Mouse (Mus musculus) lung, postnatal 14 days (tissue): ENCODE measurements at regions not wholly inside any gene's neighbourhood (a gene's known extent, or its start where the extent isn't known, plus 50 kb on each side); places are given as distances from the start of the nearest gene placed in this dataset.

Experiments
- DNase-seq: peaks from one replicate; pipeline ENCODE4 v3.0.0; 2021

DNA sequence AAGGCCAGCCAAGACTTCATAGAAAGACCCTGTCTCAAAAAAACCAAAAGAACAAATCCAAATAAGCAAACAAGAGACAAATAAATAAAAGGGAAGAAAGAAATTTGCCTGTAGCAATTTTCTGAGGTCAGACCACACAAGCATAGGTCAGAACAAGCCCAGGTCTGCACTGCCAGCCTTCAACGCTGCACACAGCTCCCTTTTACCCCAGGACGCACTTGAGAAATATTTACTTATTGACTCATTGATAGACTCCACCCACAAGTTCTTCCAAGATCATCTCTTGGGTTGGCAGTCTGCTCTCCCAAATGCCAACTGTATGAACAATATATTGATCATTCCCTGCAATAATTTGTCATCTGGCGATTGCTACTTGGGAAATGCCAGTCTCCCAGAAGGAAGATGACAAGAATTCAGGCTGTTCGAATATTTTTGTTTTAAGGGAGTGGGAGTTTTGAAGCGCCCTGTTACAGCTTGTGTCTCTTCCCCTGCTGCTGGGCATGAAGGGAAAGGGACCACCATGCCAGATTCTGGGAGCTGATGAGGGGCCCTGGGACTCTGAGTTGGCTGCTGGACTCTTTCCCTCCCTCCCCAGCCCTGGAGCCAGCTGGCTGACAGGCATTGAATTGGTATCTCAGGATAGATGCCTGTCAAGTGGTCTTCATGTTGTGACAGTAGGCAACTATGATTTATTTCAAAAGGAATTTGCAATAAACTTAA is 102.9 kb upstream of the Tle3 start:
- no peak for DNase-seq

DNA sequence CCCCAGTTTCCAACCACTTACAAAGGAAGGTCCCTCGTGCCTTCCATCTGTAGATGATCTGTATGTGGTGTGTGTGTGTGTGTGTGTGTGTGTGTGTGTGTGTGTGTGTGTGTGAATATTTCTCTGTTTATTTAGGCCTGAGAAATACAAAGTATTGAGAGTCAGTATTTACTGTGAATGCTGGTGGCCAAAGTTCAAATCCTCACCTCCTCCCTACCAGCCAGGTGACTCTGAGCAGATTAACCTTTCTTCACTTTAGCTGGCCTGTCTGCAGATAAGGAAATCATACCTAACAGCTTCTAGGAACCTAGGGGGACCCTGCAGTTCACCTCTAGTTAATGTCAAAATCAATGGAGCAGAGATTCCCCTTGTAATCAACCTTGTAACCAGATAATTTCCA is 100.9 kb upstream of the Tle3 start:
- DNase-seq, result no peak

DNA sequence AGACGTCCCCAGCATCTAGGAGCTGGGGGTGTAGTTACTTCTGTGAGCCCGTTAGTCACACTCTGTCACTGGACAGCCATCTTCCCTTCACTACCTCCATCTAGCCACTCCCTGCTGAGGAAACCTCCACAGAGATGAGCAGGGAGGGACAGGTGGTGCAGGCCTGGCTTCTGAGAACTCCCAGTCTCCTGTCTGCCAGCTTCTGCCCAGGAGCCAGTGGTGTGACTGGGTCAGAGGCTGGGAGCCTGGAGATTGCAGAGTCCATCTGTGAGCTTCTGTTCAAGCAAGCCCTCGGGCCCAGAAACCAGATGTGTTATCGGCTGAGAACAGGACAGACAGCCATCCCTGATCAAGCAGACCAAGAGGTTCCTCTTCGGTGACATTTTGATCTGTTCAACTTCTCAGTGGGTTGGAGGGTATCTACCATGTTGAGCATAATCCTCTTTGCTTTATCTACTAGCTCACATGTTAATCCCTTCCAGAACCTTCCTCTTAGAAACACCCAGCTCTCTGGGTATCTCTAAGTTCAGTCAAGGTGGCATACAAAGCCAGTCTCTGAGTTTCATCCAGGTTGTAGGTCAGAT is 100.3 kb upstream of the Tle3 start:
- DNase-seq, result no peak

DNA sequence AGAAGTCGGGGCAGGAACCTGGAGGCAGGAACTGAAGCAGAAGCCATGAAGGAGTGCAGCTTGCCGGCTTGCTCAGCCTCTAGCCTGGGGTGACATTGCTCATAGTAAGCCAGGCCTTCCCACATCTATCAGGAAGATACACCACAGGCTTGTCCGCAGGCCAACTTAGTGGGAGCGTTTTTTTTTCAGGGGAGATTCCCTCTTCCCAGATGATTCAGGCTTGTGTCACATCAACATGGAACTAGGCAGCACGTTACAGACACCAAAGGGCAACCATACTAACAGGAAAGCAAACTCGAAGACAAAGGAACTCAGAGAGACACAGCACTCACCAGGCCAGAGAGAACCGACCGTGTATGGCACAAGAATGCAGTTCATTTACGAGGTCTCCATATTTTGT is 98.1 kb upstream of the Tle3 start:
- DNase-seq, result no peak

DNA sequence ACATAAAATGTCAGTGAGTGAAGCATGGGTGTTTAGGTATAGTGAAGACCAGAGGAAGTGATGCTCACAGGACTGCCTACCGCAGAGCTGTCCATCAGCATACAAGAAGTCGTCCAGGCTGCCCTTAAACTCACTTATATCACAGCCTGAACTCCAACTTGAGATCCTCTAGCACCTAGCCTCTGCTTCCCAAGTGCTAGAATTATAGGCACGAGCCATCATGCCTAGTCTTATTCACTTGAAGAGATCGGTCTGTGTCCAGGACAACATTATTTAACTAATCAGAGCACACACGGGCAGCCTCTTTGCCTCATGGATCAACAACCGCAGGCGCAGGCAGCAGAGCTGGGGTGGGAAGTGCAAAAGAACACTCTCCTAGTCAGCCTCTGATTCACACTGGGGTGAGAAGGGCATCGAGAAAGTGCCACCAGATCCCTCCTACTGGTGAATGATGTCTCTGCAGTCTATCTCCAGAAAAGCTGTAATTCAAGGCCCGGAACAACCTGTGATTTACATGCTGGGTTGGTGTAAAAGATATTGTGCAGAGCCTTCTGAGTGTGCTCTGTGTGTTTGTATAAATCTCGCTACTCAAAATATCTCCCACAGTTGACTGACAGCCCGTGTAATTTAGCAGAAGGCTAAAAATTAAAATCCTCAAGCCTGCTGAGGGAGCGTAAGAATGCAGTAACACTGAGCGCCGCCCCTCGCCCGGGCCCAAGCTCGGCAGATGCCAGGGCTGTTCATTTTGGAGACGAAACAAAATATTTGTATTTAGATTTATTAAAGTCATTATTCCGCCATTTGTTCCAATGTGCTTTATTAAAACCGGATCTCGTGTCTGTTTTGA is 94.6 kb upstream of the Tle3 start:
- DNase-seq, result peak; percentile 53

DNA sequence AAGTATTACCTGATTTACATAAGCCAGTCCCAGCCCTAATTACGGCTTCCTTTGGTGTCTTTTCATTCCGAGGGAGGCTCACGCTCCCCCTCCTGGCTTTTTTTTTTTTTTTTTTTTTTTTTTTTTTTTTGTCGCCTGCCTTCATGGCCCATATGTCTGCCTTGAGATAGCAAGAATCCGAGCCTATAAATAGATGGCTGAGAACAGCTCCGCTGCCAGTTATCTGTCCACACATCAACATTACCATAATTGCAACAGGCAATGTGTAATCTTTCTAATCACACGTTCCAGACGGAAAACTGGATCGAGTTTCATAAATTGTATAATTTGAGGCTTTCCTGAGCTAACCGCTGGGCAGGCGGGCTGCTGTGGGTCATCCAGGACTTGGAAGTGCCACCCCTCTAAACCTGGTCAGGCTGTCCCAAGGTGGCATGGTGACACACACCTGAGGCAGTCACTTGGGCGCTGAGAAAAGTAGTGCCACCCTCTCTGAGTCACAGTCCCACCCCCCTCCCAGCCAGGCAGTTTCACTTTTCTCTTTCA is 93.9 kb upstream of the Tle3 start:
- DNase-seq, result peak; percentile 55

DNA sequence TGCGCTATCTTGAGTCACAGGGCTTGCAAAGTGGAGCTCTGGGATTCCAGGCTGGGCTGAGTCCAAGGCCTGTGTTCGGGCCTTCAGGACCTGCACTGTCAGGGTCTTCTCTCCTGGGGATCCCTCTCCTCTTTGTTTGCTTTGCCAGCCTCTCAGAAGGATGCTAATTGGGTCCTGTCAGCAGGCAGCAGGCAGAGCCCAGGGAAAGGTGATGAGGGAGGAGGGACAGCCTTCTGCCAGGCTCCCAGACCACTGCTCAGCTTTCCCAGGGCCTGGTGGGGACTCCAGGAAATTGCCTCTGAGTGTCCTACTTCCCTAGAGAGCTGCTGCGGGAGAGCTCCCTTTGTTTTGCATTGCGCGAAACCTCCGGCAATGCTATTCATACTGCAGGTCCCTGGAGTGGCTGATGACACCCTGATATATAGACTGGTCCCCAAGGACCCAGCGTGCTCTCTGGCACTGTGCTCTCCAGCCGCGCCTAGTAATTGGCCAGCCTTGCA is 93.1 kb upstream of the Tle3 start:
- no peak for DNase-seq

DNA sequence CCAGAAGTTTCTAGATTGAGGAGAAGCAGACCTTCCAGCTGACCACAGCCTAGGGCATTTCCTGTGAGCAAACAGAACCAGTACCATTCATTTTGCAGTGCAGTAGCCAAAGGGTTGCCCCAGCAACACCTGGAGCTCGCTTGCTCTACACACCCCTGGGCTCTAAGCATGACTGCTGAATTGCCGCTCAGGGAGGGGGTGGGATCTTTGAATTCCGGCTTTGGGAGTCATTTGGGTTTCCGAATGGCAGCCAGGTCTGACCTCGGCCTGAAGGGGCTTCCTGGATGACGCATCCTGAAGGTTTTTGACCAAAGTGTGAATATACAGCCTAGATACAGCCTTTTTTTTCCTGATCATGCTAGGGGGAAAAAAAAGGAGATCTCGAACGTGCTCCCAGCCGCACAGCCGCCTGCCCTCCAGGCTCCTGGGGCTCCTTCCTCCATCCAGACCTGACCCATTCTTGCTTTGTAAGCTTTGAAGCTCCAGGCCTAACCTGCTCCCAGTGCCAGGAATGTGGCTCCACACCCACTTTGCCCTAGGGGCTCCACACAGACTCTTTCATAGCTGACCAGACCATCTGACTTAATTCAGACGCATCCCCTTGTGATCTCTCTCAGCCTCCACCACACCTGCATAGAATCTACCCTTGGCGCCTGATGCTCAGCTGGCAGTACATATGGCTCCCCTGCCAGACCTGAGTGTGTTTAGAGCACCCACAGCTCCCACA is 91.1 kb upstream of the Tle3 start:
- DNase-seq, result no peak

DNA sequence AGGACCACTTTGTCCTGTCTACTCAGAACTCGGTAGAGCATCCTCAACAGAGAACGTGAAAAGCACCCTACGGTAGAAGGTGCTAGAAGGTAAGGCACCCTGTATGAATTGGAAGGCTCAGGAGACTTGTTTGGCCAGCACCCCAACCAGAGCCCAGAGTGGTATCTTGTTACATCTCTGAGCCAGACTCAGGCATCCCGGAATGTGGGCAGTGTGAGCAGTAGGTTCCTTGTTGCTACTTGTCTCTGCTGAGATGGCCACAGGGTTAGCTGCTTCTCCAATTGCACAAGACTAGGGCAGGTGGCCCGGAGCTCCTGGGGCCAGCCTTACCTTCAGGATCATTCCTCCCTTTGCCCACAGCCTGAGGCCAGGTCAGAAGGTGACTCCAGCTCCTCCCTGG is 88.9 kb upstream of the Tle3 start:
- no peak for DNase-seq

DNA sequence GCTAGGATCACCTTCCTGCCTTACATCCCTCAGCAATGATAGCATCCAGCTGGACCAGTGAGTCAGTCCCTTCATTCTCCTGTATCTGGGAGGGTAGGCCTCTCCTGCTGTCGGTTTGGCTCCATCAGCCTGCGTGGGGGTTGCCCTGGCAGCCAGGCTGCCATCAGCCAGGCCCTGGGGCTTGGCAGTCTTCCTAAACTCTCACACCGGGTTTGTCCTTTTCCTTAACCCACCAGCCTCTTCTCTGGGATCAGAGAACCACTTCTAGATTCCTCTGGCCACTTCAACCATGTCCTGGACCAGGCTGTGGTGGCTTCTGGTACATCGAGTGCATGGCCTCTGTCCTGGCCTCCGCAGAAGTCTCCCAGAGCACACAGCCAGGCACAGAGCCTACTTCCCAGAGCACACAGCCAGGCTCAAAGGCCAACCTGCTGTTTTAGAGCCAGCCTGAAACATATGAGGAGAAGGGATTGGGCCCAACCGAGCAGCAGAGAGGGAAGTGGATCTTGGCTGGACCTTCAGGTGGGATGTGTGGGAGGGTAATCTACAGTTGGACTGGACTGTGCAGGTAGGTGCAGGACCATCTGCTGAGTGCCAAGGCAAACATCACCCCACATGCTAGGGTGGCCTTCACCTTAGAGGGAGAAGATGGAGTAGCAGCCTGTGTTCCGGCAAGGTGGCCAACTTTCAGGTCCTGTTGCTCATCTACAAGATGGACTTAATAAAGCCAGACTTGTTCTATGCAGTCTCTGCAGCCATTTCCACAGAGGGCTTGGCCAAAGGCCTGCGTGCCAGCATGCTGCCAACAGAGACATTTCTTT is 87.8 kb upstream of the Tle3 start:
- DNase-seq, result no peak

DNA sequence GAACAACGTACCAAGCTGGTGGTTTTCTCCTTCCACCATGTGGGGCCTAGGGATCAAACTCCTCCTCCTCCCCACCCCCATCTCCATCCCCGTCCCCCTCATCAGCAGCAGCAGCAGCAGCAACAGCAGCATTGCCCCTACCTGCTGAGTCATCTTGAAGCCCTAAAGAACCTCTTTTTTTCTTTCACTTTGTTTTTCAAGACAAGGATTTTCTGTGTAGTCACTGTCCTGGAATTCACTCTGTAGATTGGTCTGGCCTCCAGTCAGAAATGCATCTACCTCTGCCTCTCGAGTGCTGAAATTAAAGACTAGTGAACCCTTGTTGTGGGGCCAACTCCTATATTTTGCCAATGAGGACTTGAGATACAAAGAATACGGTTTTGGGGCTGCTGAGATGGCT is 85.6 kb upstream of the Tle3 start:
- DNase-seq, result no peak

DNA sequence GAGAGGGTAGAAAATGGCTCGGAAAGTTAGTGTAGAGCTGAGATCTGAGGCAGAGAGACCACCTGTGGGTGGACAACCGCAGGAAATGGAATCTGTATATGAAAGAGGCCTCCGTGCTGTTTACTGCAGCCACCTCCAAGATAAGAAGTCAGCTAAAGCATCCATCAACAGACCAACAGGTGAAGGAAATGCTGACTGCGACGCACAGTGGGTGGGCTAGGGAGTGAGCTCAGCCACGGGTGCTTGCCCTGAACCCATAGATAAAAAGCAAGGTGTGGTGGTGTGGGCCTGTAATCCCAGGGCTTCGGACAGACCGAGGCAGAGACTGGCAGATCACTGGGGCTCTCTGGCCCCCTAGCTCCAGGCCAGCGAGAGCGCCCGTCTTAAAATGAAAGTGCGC is 83.0 kb upstream of the Tle3 start:
- DNase-seq, result no peak

DNA sequence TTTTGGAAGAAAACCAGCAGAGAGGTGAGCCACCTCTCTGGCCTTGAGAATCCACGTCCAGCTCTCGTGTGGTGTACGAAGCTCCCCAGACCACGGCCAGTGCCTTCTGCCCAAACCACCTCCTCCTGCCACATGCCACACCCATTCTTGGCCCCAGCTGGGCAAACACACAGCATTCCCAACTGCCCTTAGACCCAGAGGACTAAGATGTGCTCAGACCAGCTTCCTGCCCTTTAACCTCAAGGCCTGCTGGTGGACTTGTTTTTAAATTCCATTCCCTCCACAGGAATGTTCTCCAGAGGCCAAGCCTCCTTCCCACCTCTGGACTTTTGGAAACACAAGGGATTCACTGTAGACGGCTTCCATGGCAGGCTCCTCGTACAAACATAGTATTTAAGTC is 82.5 kb upstream of the Tle3 start:
- peak; percentile 37 for DNase-seq

DNA sequence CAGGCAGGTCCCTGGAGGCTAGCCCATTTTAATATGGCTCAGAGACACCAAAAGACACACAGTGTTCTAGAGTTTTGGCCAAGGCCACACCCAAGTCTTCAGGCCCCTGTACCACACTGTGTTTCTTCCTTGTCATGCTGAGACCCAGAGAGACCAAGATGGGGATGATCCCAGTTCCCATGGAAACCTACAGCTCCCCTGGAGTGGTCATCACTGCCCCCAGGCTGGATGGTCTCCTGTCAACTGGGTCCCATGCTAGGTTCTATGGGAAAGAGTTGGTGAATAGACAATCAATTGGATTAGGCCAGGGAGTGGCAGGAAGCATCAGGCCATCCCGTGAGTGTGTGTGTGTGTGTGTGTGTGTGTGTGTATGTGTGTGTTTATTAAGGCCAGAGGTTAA is 80.5 kb upstream of the Tle3 start:
- DNase-seq, result no peak

DNA sequence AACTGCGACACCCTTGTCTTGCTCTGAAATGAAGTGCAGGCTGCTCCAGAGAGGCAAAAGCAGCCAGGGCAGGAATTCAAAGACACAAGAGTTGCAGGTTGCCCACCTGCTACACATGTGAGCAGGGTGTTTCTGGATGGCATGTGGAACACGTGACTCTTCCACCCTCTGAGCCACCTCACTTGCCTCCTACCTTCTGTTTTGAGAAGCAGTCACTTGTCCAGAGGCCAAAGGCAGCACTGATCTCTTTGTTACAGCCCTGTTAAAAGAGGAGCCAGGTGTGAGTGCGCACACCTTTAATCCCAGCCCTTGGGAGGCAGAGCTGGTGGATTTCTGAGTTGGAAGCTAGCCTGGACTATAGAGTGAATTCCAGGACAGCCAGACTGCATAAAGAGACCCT is 79.7 kb upstream of the Tle3 start:
- no peak for DNase-seq

DNA sequence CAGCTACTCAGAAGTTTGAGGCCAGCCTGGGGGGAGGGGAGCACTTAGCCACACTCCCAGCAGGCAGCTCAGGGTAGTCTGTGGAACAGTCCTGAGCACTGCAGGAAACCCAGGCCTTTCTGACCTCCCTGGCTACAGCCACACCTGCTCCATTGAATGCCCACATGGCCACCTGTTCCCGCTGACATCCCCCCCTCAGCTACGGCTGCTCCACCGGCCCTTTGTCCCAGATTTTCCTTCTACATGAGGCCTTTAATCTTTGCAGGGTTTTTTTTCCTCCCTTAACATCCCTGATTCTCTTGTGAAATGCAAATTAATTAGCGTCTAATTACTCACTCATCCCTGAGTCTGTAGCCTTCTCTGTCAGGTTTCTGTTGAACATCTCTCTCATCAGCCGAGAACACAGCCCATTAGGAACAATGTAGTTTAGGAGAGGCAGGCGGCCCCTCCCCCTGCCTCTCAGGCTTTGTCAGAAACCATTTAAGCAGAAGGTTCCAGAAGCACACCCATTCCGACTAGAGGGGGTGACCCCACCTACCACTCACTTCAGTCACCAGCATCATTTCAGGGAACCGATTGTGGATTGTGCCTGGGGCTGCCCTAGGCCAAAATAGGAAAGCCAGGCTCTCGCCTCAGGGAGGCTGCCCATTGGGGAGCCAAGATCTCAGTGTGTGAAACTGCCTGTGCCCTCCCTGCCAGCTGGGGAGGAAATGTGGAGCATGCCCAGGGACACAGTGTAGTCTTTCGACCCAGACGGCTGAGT is 78.8 kb upstream of the Tle3 start:
- no peak for DNase-seq

DNA sequence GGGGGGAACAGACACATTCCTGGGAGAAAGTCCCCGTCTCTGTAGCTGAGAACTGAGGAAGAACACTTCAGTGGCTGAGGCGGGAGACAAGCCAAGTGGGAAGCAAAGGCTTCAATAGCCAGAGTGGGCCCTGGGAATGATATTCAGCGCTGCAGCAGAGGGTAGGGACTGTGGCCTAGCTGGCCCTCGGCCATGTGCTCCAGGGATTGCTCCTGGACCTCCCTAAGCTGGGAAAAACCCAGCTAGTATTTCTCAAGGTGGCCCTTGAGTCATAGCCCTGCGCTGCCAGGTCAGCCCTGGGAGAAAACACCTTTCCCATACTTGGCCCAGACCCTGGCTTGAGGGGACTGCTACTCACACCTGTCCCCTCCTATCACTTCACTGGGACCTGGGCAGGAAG is 77.2 kb upstream of the Tle3 start:
- no peak for DNase-seq

DNA sequence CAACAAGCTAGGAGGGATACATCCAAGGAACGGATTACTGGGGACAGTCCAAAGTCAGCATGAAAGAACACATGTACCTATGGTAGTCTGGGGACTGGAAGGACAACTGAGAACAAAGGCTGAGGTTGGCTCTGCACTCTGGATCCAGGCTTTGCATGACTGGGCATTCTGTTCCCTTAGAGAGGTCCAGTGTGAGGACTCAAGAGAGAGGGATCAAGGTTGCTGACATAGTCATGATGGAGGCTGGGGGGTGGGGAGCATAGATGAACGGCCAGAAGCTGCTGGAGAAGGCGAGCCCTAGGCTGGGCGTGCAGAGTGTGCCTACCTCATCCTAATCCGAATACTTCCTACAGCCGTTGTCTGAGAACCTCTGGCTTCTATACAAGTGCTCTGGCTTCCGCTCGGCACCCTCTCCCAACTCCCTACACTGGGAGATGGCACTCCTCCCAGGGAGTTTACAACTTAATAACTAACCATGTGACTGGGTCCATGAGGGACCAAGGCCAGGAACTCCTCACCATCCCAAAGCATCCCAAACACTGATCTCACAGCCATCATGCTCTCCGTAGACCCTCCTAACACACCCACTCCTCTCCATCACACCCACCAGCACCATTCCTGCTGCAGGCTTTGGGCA is 75.7 kb upstream of the Tle3 start:
- DNase-seq, result no peak

DNA sequence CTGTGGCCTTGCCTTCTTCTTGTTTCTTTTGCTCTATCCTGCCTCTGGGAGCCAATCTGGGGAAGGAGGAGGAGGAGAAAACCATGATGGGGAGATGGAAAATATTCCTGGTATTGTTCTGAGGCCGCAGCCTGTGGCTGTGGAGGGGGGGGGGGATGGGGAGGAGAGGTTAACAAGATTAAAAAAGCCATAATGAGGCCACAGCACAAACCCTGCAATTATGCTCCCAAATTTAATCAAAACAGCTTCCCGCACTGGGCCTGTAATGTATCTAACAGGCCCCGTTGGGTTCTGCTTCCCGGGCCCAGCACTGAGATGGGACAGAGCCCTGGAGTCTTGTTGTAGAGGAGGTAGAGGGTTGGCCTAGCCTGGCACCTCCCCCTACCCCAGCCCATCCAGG is 74.8 kb upstream of the Tle3 start:
- DNase-seq, result no peak

DNA sequence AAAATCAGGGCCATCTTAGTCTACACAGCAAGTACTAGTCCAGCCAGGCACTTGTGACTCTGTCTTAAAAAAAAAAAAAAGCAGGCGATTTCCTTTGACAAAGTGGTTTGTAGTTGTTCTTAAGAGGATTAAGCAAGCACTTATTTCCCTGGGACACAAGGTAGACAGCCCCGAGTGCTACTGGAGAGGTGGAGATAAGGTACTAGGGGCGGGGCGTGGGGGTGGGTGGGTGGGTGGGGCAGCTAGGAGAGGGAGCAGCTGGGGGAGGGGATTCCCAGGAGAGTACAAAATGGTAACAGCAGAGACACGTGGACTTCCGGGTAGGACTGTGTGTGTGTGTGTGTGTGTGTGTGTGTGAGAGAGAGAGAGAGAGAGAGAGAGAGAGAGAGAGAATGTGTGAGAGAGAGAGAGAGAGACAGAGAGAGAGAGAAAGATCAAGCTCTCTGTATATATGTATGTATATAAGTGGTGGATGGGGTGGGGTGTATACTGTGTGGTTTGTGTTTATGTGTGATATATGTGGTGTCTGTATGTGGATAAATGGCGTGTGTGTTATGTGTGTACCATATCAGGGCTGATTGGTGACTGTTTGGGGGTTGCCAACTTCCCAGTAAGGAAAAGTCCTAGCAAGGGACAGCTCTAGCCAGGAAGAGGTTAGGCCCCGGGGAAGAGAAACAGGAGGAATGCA is 72.1 kb upstream of the Tle3 start:
- no peak for DNase-seq
